ENCODE assay signal across 10 mouse cellular contexts in the genomic region with DNA sequence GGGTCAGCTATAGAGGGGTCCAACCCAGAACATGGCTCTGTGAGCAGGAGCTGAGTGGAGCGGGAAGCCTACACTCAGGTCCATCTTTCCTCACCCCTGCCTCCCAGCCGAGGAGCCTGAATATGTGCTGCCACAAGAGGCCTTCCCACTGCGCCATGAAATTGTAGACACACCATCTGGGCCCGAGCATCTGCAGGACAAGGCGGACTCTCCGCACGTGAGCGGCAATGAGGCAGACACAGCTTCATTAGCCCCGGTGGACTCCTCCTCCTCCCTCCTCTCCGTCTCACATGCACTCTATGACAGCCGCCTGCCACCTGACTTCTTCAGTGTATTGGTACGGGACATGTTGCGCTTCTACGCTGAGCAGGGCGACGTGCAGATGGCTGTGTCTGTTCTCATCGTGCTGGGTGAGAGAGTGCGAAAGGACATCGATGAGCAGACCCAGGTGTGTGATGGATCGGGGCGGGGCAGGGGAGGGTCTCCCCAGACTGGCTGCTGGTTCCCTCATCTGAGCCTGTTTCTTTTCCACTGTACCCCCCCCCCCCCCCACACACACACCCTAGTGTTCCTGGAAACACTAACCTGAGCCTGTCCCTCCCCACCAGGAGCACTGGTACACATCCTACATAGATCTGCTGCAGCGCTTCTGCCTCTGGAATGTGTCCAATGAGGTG. TPM values are rescaled to one million over a fixed set of nuclear protein-coding genes. Genes with fewer than 3 reads are reported as not detected.
DNase-seq lines count a peak whose midpoint lies in the region; ATAC-seq and TF ChIP-seq lines count a peak whose summit lies in the region.
"Had no signal": no experiment of that assay in that cellular context is flagged by ENCODE, and none has a peak within 500 bp of the region (broad histone marks: within the 10 kb centered on the region; RNA-seq: fewer than 3 reads in every experiment).

No protein-coding gene starts in this region.

- H3K27me3 ChIP-seq in hindbrain, embryonic 12.5 days = no peaks in the 10 kb centered on the region
- H3K27me3 ChIP-seq in hindbrain, embryonic 11.5 days (ENCODE audit: control insufficient read depth, insufficient read depth, low read length) = no peaks in the 10 kb centered on the region
- H3K27me3 ChIP-seq in testis, adult 2 months (ENCODE audit: control insufficient read depth, insufficient read depth, low read length) = no peaks in the 10 kb centered on the region
- no peaks in the 10 kb centered on the region for H3K27me3 ChIP-seq in limb, embryonic 11.5 days (ENCODE audit: control insufficient read depth, insufficient read depth, low read length)
- H3K27me3 ChIP-seq in neural tube, embryonic 15.5 days (replicated peaks) = no peaks in the 10 kb centered on the region

- H3K27ac ChIP-seq in hindbrain, embryonic 12.5 days = no peak overlapping the region
- no peak overlapping the region for H3K27ac ChIP-seq in hindbrain, embryonic 11.5 days (ENCODE audit: low read depth, low read length)
- H3K27ac ChIP-seq in testis, adult 2 months (ENCODE audit: control insufficient read depth, insufficient read depth, low read depth, low read length) = no peak overlapping the region
- no peak overlapping the region for H3K27ac ChIP-seq in limb, embryonic 11.5 days (replicated peaks; ENCODE audit: low read depth, low read length)
- H3K27ac ChIP-seq in neural tube, embryonic 15.5 days (replicated peaks) = 0 out of 2 replicates have a peak overlapping the region, but pooled peaks have one; percentile 94

- H3K4me2 ChIP-seq in hindbrain, embryonic 12.5 days (replicated peaks) = peak overlapping the region; percentile 92; the same call in 1 of the 2 replicates
- no peak overlapping the region for H3K4me2 ChIP-seq in hindbrain, embryonic 11.5 days (replicated peaks; ENCODE audit: low read depth, low read length)
- no peak overlapping the region for H3K4me2 ChIP-seq in limb, embryonic 11.5 days (ENCODE audit: low read depth, severe bottlenecking)
- H3K4me2 ChIP-seq in neural tube, embryonic 15.5 days = peak overlapping the region; percentile 98; the same call in 1 of the 2 replicates

- ATAC-seq in hindbrain, embryonic 12.5 days (ENCODE audit: low FRiP score) = no peak
- no peak for ATAC-seq in hindbrain, embryonic 11.5 days (ENCODE audit: low FRiP score)
- ATAC-seq in limb, embryonic 11.5 days (ENCODE audit: insufficient number of reproducible peaks, low FRiP score, low TSS enrichment, low read depth) = no peak
- ATAC-seq in neural tube, embryonic 15.5 days (ENCODE audit: low FRiP score) = no peak

- peak overlapping the region; percentile 61 for H3K4me3 ChIP-seq in hindbrain, embryonic 12.5 days
- no peak overlapping the region for H3K4me3 ChIP-seq in hindbrain, embryonic 11.5 days (ENCODE audit: low read depth, low read length)
- peak overlapping the region; percentile 86 for H3K4me3 ChIP-seq in testis, adult 2 months (ENCODE audit: control insufficient read depth, low read depth, low read length)
- peak overlapping the region; percentile 48; the same call in 1 of the 2 replicates for H3K4me3 ChIP-seq in limb, embryonic 11.5 days (ENCODE audit: low read depth, low read length)
- no peak overlapping the region for H3K4me3 ChIP-seq in neural tube, embryonic 15.5 days (replicated peaks)

- peaks cover 51% of the 10 kb centered on the region for H3K36me3 ChIP-seq in hindbrain, embryonic 12.5 days
- peaks cover 4% of the 10 kb centered on the region; the same call in 1 of the 2 replicates for H3K36me3 ChIP-seq in hindbrain, embryonic 11.5 days (ENCODE audit: control insufficient read depth, insufficient read depth, low read length)
- no peaks in the 10 kb centered on the region; the same call in 1 of the 2 replicates for H3K36me3 ChIP-seq in testis, adult 2 months (ENCODE audit: control insufficient read depth, insufficient read depth, low read length)
- H3K36me3 ChIP-seq in limb, embryonic 11.5 days (ENCODE audit: control insufficient read depth, insufficient read depth, low read length) = peaks cover 17% of the 10 kb centered on the region
- H3K36me3 ChIP-seq in neural tube, embryonic 15.5 days = peaks cover 43% of the 10 kb centered on the region

- WGBS in hindbrain, embryonic 12.5 days = 85% methylated on average over 22 of the region's 22 CpGs
- 95% methylated on average over 22 of the region's 22 CpGs for WGBS in hindbrain, embryonic 11.5 days
- WGBS in limb, embryonic 11.5 days = 93% methylated on average over 21 of the region's 22 CpGs
- 84% methylated on average over 22 of the region's 22 CpGs for WGBS in neural tube, embryonic 15.5 days

- peak overlapping the region; percentile 79 for H3K9ac ChIP-seq in hindbrain, embryonic 12.5 days
- H3K9ac ChIP-seq in hindbrain, embryonic 11.5 days (ENCODE audit: low read depth, low read length) = no peak overlapping the region
- H3K9ac ChIP-seq in limb, embryonic 11.5 days (ENCODE audit: low read length) = no peak overlapping the region
- peak overlapping the region; percentile 77; the same call in 1 of the 2 replicates for H3K9ac ChIP-seq in neural tube, embryonic 15.5 days (replicated peaks)

- TF ChIP-seq POLR2A in testis, adult 2 months (IDR thresholded peaks at IDR 0.05; ENCODE audit: control insufficient read depth, low read depth, low read length) = no peak

- no peaks in the 10 kb centered on the region for H3K9me3 ChIP-seq in hindbrain, embryonic 12.5 days (replicated peaks)
- H3K9me3 ChIP-seq in hindbrain, embryonic 11.5 days (ENCODE audit: control insufficient read depth, low read length) = no peaks in the 10 kb centered on the region
- H3K9me3 ChIP-seq in limb, embryonic 11.5 days (ENCODE audit: control insufficient read depth, low read length) = no peaks in the 10 kb centered on the region
- no peaks in the 10 kb centered on the region for H3K9me3 ChIP-seq in neural tube, embryonic 15.5 days (replicated peaks)

- peaks cover 77% of the 10 kb centered on the region for H3K4me1 ChIP-seq in hindbrain, embryonic 12.5 days
- H3K4me1 ChIP-seq in hindbrain, embryonic 11.5 days (replicated peaks; ENCODE audit: control insufficient read depth, insufficient read depth, low read length) = peaks cover 30% of the 10 kb centered on the region
- H3K4me1 ChIP-seq in testis, adult 2 months (ENCODE audit: control insufficient read depth, insufficient read depth, low read length) = peaks cover 34% of the 10 kb centered on the region
- H3K4me1 ChIP-seq in limb, embryonic 11.5 days (ENCODE audit: control insufficient read depth, insufficient read depth, low read length) = peaks cover 34% of the 10 kb centered on the region
- peaks cover 85% of the 10 kb centered on the region for H3K4me1 ChIP-seq in neural tube, embryonic 15.5 days

- TF ChIP-seq CTCF in testis, adult 2 months (IDR thresholded peaks at IDR 0.05; ENCODE audit: control insufficient read depth, insufficient read depth, insufficient replicate concordance, low read depth, low read length) = no peak

- no peak for DNase-seq in hindbrain, embryonic 11.5 days (ENCODE audit: low spot score)
- no peak for DNase-seq in testis, postnatal 10 days (ENCODE audit: low spot score)
- no peak for DNase-seq in limb, embryonic 11.5 days (ENCODE audit: low spot score)
- no peak for DNase-seq in right cerebral cortex, postnatal 36 days (ENCODE audit: low spot score in 2 of 2)
- no peak for DNase-seq in urinary bladder, postnatal 14 days (ENCODE audit: low spot score)
- DNase-seq: cerebellum, postnatal 14 days; kidney, adult 2 months had no signal

RNA-seq across cellular contexts. Expression of gene Jmjd8, which starts 1.0 kb away (rescaled TPM):
- 64.0 and 64.7 TPM in 2 replicates for polyA plus RNA-seq in hindbrain, embryonic 12.5 days (2016; fragmentation: Nextera tagmentation; extraction: Ambion mirVana)
- polyA plus RNA-seq in hindbrain, embryonic 11.5 days (2014; fragmentation: Nextera tagmentation; extraction: Ambion mirVana) = 46.3 and 54.0 TPM in 2 replicates
- polyA plus RNA-seq in testis, adult 2 months (2012; rRNA removed) = 16.4 and 18.6 TPM in 2 replicates
- polyA plus RNA-seq in limb, embryonic 11.5 days (2014; fragmentation: Nextera tagmentation; extraction: Ambion mirVana) = 45.5 and 55.0 TPM in 2 replicates
- 48.5 and 49.8 TPM in 2 replicates for polyA plus RNA-seq in neural tube, embryonic 15.5 days (2015; fragmentation: Nextera tagmentation; extraction: Ambion mirVana)

RNA-seq across cellular contexts. Expression of gene Wdr24, which starts 4.3 kb away (rescaled TPM):
- polyA plus RNA-seq in hindbrain, embryonic 12.5 days (2016; fragmentation: Nextera tagmentation; extraction: Ambion mirVana) = 25.9 and 27.0 TPM in 2 replicates
- 22.0 and 23.5 TPM in 2 replicates for polyA plus RNA-seq in hindbrain, embryonic 11.5 days (2014; fragmentation: Nextera tagmentation; extraction: Ambion mirVana)
- 35.8 and 36.0 TPM in 2 replicates for polyA plus RNA-seq in testis, adult 2 months (2012; rRNA removed)
- polyA plus RNA-seq in limb, embryonic 11.5 days (2014; fragmentation: Nextera tagmentation; extraction: Ambion mirVana) = 27.7 and 27.9 TPM in 2 replicates
- 26.5 and 29.9 TPM in 2 replicates for polyA plus RNA-seq in neural tube, embryonic 15.5 days (2015; fragmentation: Nextera tagmentation; extraction: Ambion mirVana)

RNA-seq across cellular contexts. Expression of gene Stub1, which starts 5.5 kb away (rescaled TPM):
- 271 and 291 TPM in 2 replicates for polyA plus RNA-seq in hindbrain, embryonic 12.5 days (2016; fragmentation: Nextera tagmentation; extraction: Ambion mirVana)
- polyA plus RNA-seq in hindbrain, embryonic 11.5 days (2014; fragmentation: Nextera tagmentation; extraction: Ambion mirVana) = 290 and 306 TPM in 2 replicates
- polyA plus RNA-seq in testis, adult 2 months (2012; rRNA removed) = 81.1 and 82.0 TPM in 2 replicates
- polyA plus RNA-seq in limb, embryonic 11.5 days (2014; fragmentation: Nextera tagmentation; extraction: Ambion mirVana) = 341 and 353 TPM in 2 replicates
- 380 TPM in 2 replicates for polyA plus RNA-seq in neural tube, embryonic 15.5 days (2015; fragmentation: Nextera tagmentation; extraction: Ambion mirVana)

RNA-seq across cellular contexts. Expression of gene Rhbdl1, which starts 9.4 kb away (rescaled TPM):
- 6.1 and 7.5 TPM in 2 replicates for polyA plus RNA-seq in hindbrain, embryonic 12.5 days (2016; fragmentation: Nextera tagmentation; extraction: Ambion mirVana)
- 3.1 TPM in 2 replicates for polyA plus RNA-seq in hindbrain, embryonic 11.5 days (2014; fragmentation: Nextera tagmentation; extraction: Ambion mirVana)
- polyA plus RNA-seq in testis, adult 2 months (2012; rRNA removed) = 2.1 and 2.7 TPM in 2 replicates
- polyA plus RNA-seq in limb, embryonic 11.5 days (2014; fragmentation: Nextera tagmentation; extraction: Ambion mirVana) = 1.2 TPM in 2 replicates
- 45.9 and 56.9 TPM in 2 replicates for polyA plus RNA-seq in neural tube, embryonic 15.5 days (2015; fragmentation: Nextera tagmentation; extraction: Ambion mirVana)

RNA-seq across cellular contexts. Expression of gene Gm20683, which starts 13.9 kb away (rescaled TPM):
- 3.9 TPM in 2 replicates for polyA plus RNA-seq in hindbrain, embryonic 12.5 days (2016; fragmentation: Nextera tagmentation; extraction: Ambion mirVana)
- 1.3 and 1.7 TPM in 2 replicates for polyA plus RNA-seq in hindbrain, embryonic 11.5 days (2014; fragmentation: Nextera tagmentation; extraction: Ambion mirVana)
- polyA plus RNA-seq in testis, adult 2 months (2012; rRNA removed) = 9.0 and 11.2 TPM in 2 replicates
- 0.77 and 0.95 TPM in 2 replicates for polyA plus RNA-seq in limb, embryonic 11.5 days (2014; fragmentation: Nextera tagmentation; extraction: Ambion mirVana)
- polyA plus RNA-seq in neural tube, embryonic 15.5 days (2015; fragmentation: Nextera tagmentation; extraction: Ambion mirVana) = 11.6 and 14.6 TPM in 2 replicates

Comparison
In these comparisons a context has a peak if more than half of its experiments do, and no peak if none do; other contexts are left out.
1. H3K4me2 ChIP-seq: peak in hindbrain, embryonic 12.5 days (single experiment) and neural tube, embryonic 15.5 days (single experiment); none in hindbrain, embryonic 11.5 days (single experiment) and limb, embryonic 11.5 days (single experiment).
2. H3K4me3 ChIP-seq: peak in hindbrain, embryonic 12.5 days (single experiment), testis, adult 2 months (single experiment) and limb, embryonic 11.5 days (single experiment); none in hindbrain, embryonic 11.5 days (single experiment) and neural tube, embryonic 15.5 days (single experiment).
3. H3K9ac ChIP-seq: peak in hindbrain, embryonic 12.5 days (single experiment) and neural tube, embryonic 15.5 days (single experiment); none in hindbrain, embryonic 11.5 days (single experiment) and limb, embryonic 11.5 days (single experiment).